Mouse (Mus musculus) c-Kit-positive CD71-positive TER-119-negative erythroid progenitor cells, embryonic 14.5 days (primary cell): ENCODE data around the gene Ubac1.

Experiments
- DNase-seq: peaks from one replicate; pipeline ENCODE4 v3.0.0-alpha.2; 2013; ENCODE audit warnings: low read depth

Ubac1 gene

GRCm38 (mm10) chr2:25969319-25969718 lies 52.2 kb downstream of the Ubac1 start:
- DNase-seq, result no peak

- no peak for DNase-seq
These were observed 72.3 kb downstream of the Ubac1 start for GRCm38 (mm10) chr2:25949291-25949690.
